Mouse (Mus musculus): ENCODE data around the gene Rbbp6. TPM values are rescaled to one million over a fixed set of nuclear protein-coding genes. Genes with fewer than 3 reads are reported as not detected.

The Rbbp6 gene
- total RNA-seq (2021): 10 to 100 TPM; 62.5 to 68.6 TPM

- DNase-seq (ENCODE audit: extremely low spot score in 1 of 2, low spot score in 2 of 2): no peak
- intact Hi-C loops (cut with DNase I): no loop called here
Observed at GRCm38 (mm10) chr7:122965386-122965785, at the start of gene Rbbp6. Gene Rbbp6, plus strand, starts transcription at chr7:122965686.

- peak in 1 of 2 experiments; percentile 63 for DNase-seq (ENCODE audit: extremely low spot score in 1 of 2, low spot score in 2 of 2)
- intact Hi-C loops (cut with DNase I): loop anchor here (2.0 to 10.0 kb wide), 3 partner anchors 248 to 665 kb away; partner anchors contain the start of gene Cacng3
Observed at GRCm38 (mm10) chr7:122919728-122920582, 45.5 kb upstream of the Rbbp6 start.

GRCm38 (mm10) chr7:122921537-122921936 is 43.9 kb upstream of the Rbbp6 start:
- intact Hi-C loops (cut with DNase I): loop anchor here (2.0 to 10.0 kb wide), 3 partner anchors 249 to 667 kb away; partner anchors contain the start of gene Cacng3
- no peak for DNase-seq (ENCODE audit: extremely low spot score in 1 of 2, low spot score in 2 of 2)

- intact Hi-C loops (cut with DNase I): loop anchor here (5.0 to 10.0 kb wide), 2 partner anchors 252 to 669 kb away; partner anchors contain the start of gene Cacng3
- DNase-seq (ENCODE audit: extremely low spot score in 1 of 2, low spot score in 2 of 2): no peak
Observed at GRCm38 (mm10) chr7:122924256-122924655, 41.2 kb upstream of the Rbbp6 start.

GRCm38 (mm10) chr7:122930494-122930893 is 35.0 kb upstream of the Rbbp6 start:
- intact Hi-C loops (cut with DNase I): no loop called here
- peak in 1 of 2 experiments; percentile 42 for DNase-seq (ENCODE audit: extremely low spot score in 1 of 2, low spot score in 2 of 2)

GRCm38 (mm10) chr7:122932171-122932570 is 33.3 kb upstream of the Rbbp6 start:
- no peak for DNase-seq (ENCODE audit: extremely low spot score in 1 of 2, low spot score in 2 of 2)
- intact Hi-C loops (cut with DNase I): no loop called here

GRCm38 (mm10) chr7:122936626-122937025 is 28.9 kb upstream of the Rbbp6 start:
- no peak for DNase-seq (ENCODE audit: extremely low spot score in 1 of 2, low spot score in 2 of 2)
- intact Hi-C loops (cut with DNase I): no loop called here

GRCm38 (mm10) chr7:122938197-122938596 is 27.3 kb upstream of the Rbbp6 start:
- intact Hi-C loops (cut with DNase I): no loop called here

GRCm38 (mm10) chr7:122939181-122939580 is 26.3 kb upstream of the Rbbp6 start:
- intact Hi-C loops (cut with DNase I): no loop called here
- DNase-seq (ENCODE audit: extremely low spot score in 1 of 2, low spot score in 2 of 2): no peak

More at GRCm38 (mm10) chr7:122938197-122938596, 27.3 kb upstream of the Rbbp6 start:
- DNase-seq (ENCODE audit: extremely low spot score in 1 of 2, low spot score in 2 of 2): no peak

- DNase-seq (ENCODE audit: extremely low spot score in 1 of 2, low spot score in 2 of 2): no peak
- intact Hi-C loops (cut with DNase I): no loop called here
Observed at GRCm38 (mm10) chr7:122940371-122941075, 25.0 kb upstream of the Rbbp6 start.

GRCm38 (mm10) chr7:122942111-122942510 is 23.4 kb upstream of the Rbbp6 start:
- no peak for DNase-seq (ENCODE audit: extremely low spot score in 1 of 2, low spot score in 2 of 2)
- intact Hi-C loops (cut with DNase I): no loop called here

- intact Hi-C loops (cut with DNase I): no loop called here
- DNase-seq (ENCODE audit: extremely low spot score in 1 of 2, low spot score in 2 of 2): peak; percentile 82 to 84
Observed at GRCm38 (mm10) chr7:122945149-122945548, 20.3 kb upstream of the Rbbp6 start.

GRCm38 (mm10) chr7:122949268-122949667 is 16.2 kb upstream of the Rbbp6 start:
- intact Hi-C loops (cut with DNase I): no loop called here

GRCm38 (mm10) chr7:122951464-122951863 is 14.0 kb upstream of the Rbbp6 start:
- intact Hi-C loops (cut with DNase I): no loop called here

More at GRCm38 (mm10) chr7:122949268-122949667, 16.2 kb upstream of the Rbbp6 start:
- DNase-seq (ENCODE audit: extremely low spot score in 1 of 2, low spot score in 2 of 2): no peak

GRCm38 (mm10) chr7:122952066-122952465 is 13.4 kb upstream of the Rbbp6 start:
- intact Hi-C loops (cut with DNase I): no loop called here
- DNase-seq (ENCODE audit: extremely low spot score in 1 of 2, low spot score in 2 of 2): no peak

More at GRCm38 (mm10) chr7:122951464-122951863, 14.0 kb upstream of the Rbbp6 start:
- no peak for DNase-seq (ENCODE audit: extremely low spot score in 1 of 2, low spot score in 2 of 2)

- intact Hi-C loops (cut with DNase I): no loop called here
- no peak for DNase-seq (ENCODE audit: extremely low spot score in 1 of 2, low spot score in 2 of 2)
Observed at GRCm38 (mm10) chr7:122954451-122955225, 10.8 kb upstream of the Rbbp6 start.

- peak in 1 of 2 experiments; percentile 52 for DNase-seq (ENCODE audit: extremely low spot score in 1 of 2, low spot score in 2 of 2)
- intact Hi-C loops (cut with DNase I): no loop called here
Observed at GRCm38 (mm10) chr7:122955226-122955955, 10.1 kb upstream of the Rbbp6 start.

- intact Hi-C loops (cut with DNase I): no loop called here
- no peak for DNase-seq (ENCODE audit: extremely low spot score in 1 of 2, low spot score in 2 of 2)
Observed at GRCm38 (mm10) chr7:122968751-122969150, 3.3 kb downstream of the Rbbp6 start.
